Mouse (Mus musculus) cerebellum, adult 2 months (tissue): Measurements from ENCODE around the gene Map4k2. TPM values are rescaled to one million over a fixed set of nuclear protein-coding genes. Genes with fewer than 3 reads are reported as not detected.

Source experiments
- DNase-seq, 2 experiments: peaks; one replicate each; pipeline ENCODE4 v3.0.0; 2021
- H3K27ac ChIP-seq: fragments of 200-500 bp; 2 replicates; pipeline ENCODE4 v1.5.1; 2012; ENCODE audit warnings: low read length, control low read depth, inconsistent platforms; ENCODE audit not compliant: insufficient read depth
- H3K27me3 ChIP-seq: fragments of 200-500 bp; 2 replicates; pipeline ENCODE4 v1.6.1; 2012; ENCODE audit warnings: inconsistent platforms, mild to moderate bottlenecking, low read length, moderate library complexity; ENCODE audit not compliant: control insufficient read depth, insufficient read depth
- H3K4me1 ChIP-seq: fragments of 200-500 bp; 2 replicates; pipeline ENCODE4 v1.6.1; 2011; ENCODE audit warnings: low read length; ENCODE audit not compliant: control insufficient read depth, insufficient read depth
- H3K4me3 ChIP-seq: fragments of 200-500 bp; replicated peaks from 2 replicates; pipeline ENCODE3; 2011; ENCODE audit warnings: mild to moderate bottlenecking, low read depth, low read length, control low read depth; ENCODE audit not compliant: insufficient read depth
- CTCF ChIP-seq: fragments of 200-500 bp; IDR thresholded peaks from 2 replicates; pipeline ENCODE4 v1.5.1; 2011; ENCODE audit warnings: low read depth, mild to moderate bottlenecking, control low read depth, low read length, moderate library complexity, borderline replicate concordance; ENCODE audit not compliant: insufficient read depth
- POLR2A ChIP-seq: fragments of 200-500 bp; IDR thresholded peaks from 2 replicates; pipeline ENCODE4 v1.6.1; 2011; ENCODE audit warnings: low read length, control low read depth, borderline replicate concordance; ENCODE audit not compliant: insufficient read depth
- WGBS: fragments of 180-500 bp; shearing (Covaris S2); methylation state at CpG from one replicate; pipeline ENCODE4 v1.1.7; 2018; 5-methylcytosine and 5-hydroxymethylcytosine counted together
- polyA plus RNA-seq: library from polyadenylated mRNA; depleted of rRNA; stranded (reverse); fragments of >200 nt; gene quantifications from 2 replicates; pipeline ENCODE4 v1.2.3, GENCODE M21; 2012

Gene Map4k2
- polyA plus RNA-seq, 1 experiment: 317 TPM

DNA sequence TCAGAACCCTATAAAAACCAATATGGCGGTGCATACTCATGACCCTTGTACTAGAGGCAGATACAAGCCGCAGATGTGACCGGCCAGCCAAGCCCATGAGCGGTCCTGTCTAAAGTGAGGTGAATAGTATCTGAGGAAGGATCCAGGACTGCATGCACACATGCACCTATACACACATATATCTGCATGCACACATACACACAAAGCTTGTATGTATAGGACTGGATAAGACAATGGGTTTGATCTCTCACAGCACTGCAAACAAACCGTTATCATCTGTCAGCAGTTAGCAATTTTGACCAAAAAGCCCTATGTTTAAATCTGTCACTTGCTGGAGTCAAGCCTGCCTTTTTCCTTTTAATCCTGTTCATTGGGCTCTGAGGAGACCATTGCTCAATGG lies 38.8 kb upstream of the Map4k2 start:
- no peaks in the 10 kb centered on the region for H3K27me3 ChIP-seq
- 69% methylated on average over 5 of the region's 5 CpGs for WGBS
- no peak overlapping the region for H3K4me3 ChIP-seq
- DNase-seq: no peak
- no peak for TF ChIP-seq CTCF
- no peak for TF ChIP-seq POLR2A
- H3K27ac ChIP-seq: peak overlapping the region; percentile 88
- peaks cover 58% of the 10 kb centered on the region for H3K4me1 ChIP-seq

DNA sequence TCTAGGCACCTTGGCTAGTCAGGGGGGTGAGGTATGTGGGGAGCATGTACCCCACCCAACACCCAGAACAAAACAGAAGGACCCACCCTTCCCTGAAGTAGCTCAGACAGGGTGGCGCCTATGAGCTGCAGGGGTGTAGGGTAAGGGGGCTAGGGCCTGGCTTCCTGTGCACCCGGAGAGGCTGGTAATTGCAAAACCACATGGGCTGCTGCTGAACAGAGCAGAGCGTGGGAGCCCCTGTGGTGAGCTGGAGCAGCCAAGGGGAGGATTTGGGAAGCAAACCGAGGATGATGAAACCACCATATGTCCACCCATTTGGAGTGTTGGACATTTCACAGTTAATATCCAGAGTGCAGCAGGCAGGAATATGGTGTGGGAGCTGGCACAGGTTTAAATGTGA lies 38.4 kb upstream of the Map4k2 start:
- Histone ChIP-seq H3K4me1 (peaks cover 57% of the 10 kb centered on the region), H3K4me3 (no peak overlapping the region), H3K27ac (peak overlapping the region; percentile 88), H3K27me3 (no peaks in the 10 kb centered on the region)
- WGBS: 6% methylated on average over 4 of the region's 4 CpGs
- DNase-seq: peak; percentile 92 to 95
- TF ChIP-seq CTCF: no peak; the same call in 1 of the 2 replicates
- TF ChIP-seq POLR2A: peak; percentile 55; the same call in 1 of the 2 replicates

DNA sequence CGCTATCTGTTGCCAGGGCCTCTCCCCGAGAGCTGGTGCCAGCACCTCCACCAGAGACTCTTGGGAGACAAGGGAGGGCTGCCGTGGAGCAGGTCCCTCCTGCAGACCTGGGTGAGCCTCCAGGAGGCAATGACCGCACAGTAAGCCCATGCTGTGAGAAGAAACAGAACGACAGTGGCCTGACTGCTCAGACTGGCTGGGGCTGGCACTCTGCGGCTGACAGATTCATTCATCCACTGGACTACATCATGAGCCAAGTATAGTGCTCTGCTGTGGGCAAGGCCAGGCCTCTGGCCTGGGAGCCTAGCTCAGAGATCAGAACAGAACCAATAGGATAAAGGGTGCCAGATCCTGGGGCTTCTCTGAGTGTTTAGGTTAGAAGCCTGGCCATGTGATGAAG lies 37.1 kb upstream of the Map4k2 start:
- no peak for TF ChIP-seq CTCF
- no peak for TF ChIP-seq POLR2A
- 18% methylated on average over 6 of the region's 6 CpGs for WGBS
- Histone ChIP-seq H3K27me3 (no peaks in the 10 kb centered on the region), H3K4me3 (no peak overlapping the region), H3K27ac (peak overlapping the region; percentile 88), H3K4me1 (peaks cover 59% of the 10 kb centered on the region)
- peak; percentile 64 for DNase-seq

- Histone ChIP-seq H3K4me1 (peaks cover 56% of the 10 kb centered on the region), H3K27ac (peak overlapping the region; percentile 41), H3K27me3 (no peaks in the 10 kb centered on the region), H3K4me3 (no peak overlapping the region)
- TF ChIP-seq POLR2A (no peak), CTCF (peak; percentile 97)
- peak; percentile 89 to 95 for DNase-seq
- 11% methylated on average over 5 of the region's 5 CpGs for WGBS
Measured at GRCm38 (mm10) chr19:6304787-6305516, 36.0 kb upstream of the Map4k2 start.

- peak in 1 of 2 experiments; percentile 42 for DNase-seq
- TF ChIP-seq POLR2A (no peak), CTCF (no peak)
- H3K4me1 ChIP-seq: peaks cover 56% of the 10 kb centered on the region
- WGBS: 55% methylated on average over 8 of the region's 8 CpGs
- H3K27me3 ChIP-seq: no peaks in the 10 kb centered on the region
- peak overlapping the region; percentile 75 for H3K4me3 ChIP-seq
- no peak overlapping the region for H3K27ac ChIP-seq
Measured at GRCm38 (mm10) chr19:6305517-6306115, 35.3 kb upstream of the Map4k2 start.

DNA sequence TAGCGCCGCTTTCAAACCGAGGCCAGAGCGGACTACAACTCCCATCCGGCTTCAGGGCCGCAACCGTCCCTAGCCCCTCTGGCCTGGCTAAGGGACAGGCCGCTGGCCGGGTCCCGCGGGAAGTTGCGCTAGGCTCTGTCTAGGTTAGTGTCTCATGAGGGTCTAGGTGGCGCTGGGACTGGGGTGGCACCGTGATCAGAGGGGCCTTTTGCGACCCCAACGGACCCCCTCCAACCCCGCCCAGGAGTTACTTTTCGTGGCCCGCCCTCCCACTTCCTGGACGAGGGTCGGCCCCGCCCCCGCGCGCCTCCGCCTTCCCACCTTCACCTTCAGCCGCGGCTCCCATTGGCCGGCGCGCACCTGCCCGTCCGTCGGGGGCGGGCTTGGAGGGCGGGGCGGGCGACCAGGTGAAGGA lies 34.8 kb upstream of the Map4k2 start, which contains the start of gene Cdc42bpg:
Gene Cdc42bpg (plus strand): TSS at position 320 of the 415 bp plus-strand sequence.
- DNase-seq: peak; percentile 92 to 94
- 3% methylated on average over 38 of the region's 38 CpGs for WGBS
- H3K27ac ChIP-seq: peak within 1 kb of the TSS; percentile 87

DNA sequence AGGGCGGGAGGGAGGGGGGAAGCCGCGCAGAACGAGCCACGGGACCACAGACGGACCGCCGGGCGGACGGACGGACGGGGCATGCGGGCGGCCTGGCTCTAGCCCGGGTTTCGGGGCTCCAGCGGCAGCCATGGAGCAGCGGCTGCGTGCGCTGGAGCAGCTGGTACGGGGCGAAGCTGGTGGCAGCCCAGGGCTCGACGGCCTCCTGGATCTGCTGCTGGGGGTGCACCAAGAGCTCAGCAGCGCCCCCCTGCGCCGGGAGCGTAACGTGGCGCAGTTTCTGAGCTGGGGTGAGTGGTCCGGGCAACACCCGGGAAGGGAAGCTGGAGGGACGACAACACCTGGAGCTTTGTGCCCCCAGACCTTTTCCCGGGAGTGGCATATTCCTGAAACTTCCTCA lies 34.3 kb upstream of the Map4k2 start:
- peaks cover 57% of the 10 kb centered on the region for H3K4me1 ChIP-seq
- peak overlapping the region; percentile 75 for H3K4me3 ChIP-seq
- no peaks in the 10 kb centered on the region for H3K27me3 ChIP-seq
- peak overlapping the region; percentile 87 for H3K27ac ChIP-seq
- under 1% methylated on average over 34 of the region's 34 CpGs for WGBS
- DNase-seq: peak; percentile 77 to 79
- no peak for TF ChIP-seq POLR2A
- peak; percentile 59 for TF ChIP-seq CTCF

More for the DNA sequence above, 34.8 kb upstream of the Map4k2 start, which contains the start of gene Cdc42bpg:
- Histone ChIP-seq H3K4me1 (peaks cover 59% of the 10 kb centered on the region), H3K27me3 (no peaks in the 10 kb centered on the region), H3K4me3 (peak within 1 kb of the TSS; percentile 75)
- TF ChIP-seq CTCF: no peak
- no peak for TF ChIP-seq POLR2A
